Comparison of ENCODE assay signal across 11 mouse cellular contexts in genomic region chr7:90099248-90099647, GRCm38 (mm10). TPM values are rescaled to one million over a fixed set of nuclear protein-coding genes. Genes with fewer than 3 reads are reported as not detected.
DNase-seq lines count a peak whose midpoint lies in the region; ATAC-seq and TF ChIP-seq lines count a peak whose summit lies in the region.
"Had no signal": no experiment of that assay in that cellular context is flagged by ENCODE, and none has a peak within 500 bp of the region (broad histone marks: within the 10 kb centered on the region; RNA-seq: fewer than 3 reads in every experiment).

No protein-coding gene starts in this region.

- TF ChIP-seq CTCF in lung, postnatal 0 days (IDR thresholded peaks at IDR 0.05): no peak
- no peak for TF ChIP-seq CTCF in lung, adult 2 months (IDR thresholded peaks at IDR 0.05; ENCODE audit: insufficient read depth, low read length)
- TF ChIP-seq CTCF in hindbrain, postnatal 0 days (IDR thresholded peaks at IDR 0.05; ENCODE audit: low read depth): no peak

- no peak overlapping the region for H3K9ac ChIP-seq in lung, postnatal 0 days (replicated peaks; ENCODE audit: low read depth)
- peak overlapping the region; percentile 1; the same call in 1 of the 2 replicates for H3K9ac ChIP-seq in hindbrain, postnatal 0 days (replicated peaks; ENCODE audit: low read length)
- H3K9ac ChIP-seq in neural tube, embryonic 15.5 days (replicated peaks): no peak overlapping the region

- H3K4me2 ChIP-seq in lung, postnatal 0 days (replicated peaks; ENCODE audit: low read depth, low read length): 0 out of 2 replicates have a peak overlapping the region, but pooled peaks have one; percentile 3
- peak overlapping the region; percentile 46 for H3K4me2 ChIP-seq in hindbrain, postnatal 0 days (ENCODE audit: low read depth, low read length)
- H3K4me2 ChIP-seq in neural tube, embryonic 15.5 days: peak overlapping the region; percentile 30

- no peaks in the 10 kb centered on the region; the same call in 1 of the 2 replicates for H3K4me1 ChIP-seq in lung, postnatal 0 days (ENCODE audit: insufficient read depth, low read depth, low read length)
- H3K4me1 ChIP-seq in lung, adult 2 months (ENCODE audit: control insufficient read depth, insufficient read depth, low read length): no peaks in the 10 kb centered on the region
- no peaks in the 10 kb centered on the region for H3K4me1 ChIP-seq in hindbrain, postnatal 0 days (ENCODE audit: insufficient read depth, low read length)
- H3K4me1 ChIP-seq in neural tube, embryonic 15.5 days: no peaks in the 10 kb centered on the region
- H3K4me1 ChIP-seq in forebrain, embryonic 10.5 days: 0 out of 2 replicates have a peak, but pooled peaks cover 7% of the 10 kb centered on the region

- no peak for TF ChIP-seq EP300 in lung, postnatal 0 days (IDR thresholded peaks at IDR 0.05)

- H3K36me3 ChIP-seq in lung, postnatal 0 days (ENCODE audit: insufficient read depth, low read length): no peaks in the 10 kb centered on the region
- no peaks in the 10 kb centered on the region for H3K36me3 ChIP-seq in hindbrain, postnatal 0 days (ENCODE audit: insufficient read depth, low read length)
- no peaks in the 10 kb centered on the region for H3K36me3 ChIP-seq in neural tube, embryonic 15.5 days
- no peaks in the 10 kb centered on the region for H3K36me3 ChIP-seq in forebrain, embryonic 10.5 days (replicated peaks)

- ATAC-seq in frontal cortex, adult (ENCODE audit: low TSS enrichment): peak; percentile 57
- no peak for ATAC-seq in lung, postnatal 0 days
- ATAC-seq in hindbrain, postnatal 0 days: peak; percentile 40; the same call in 1 of the 2 replicates
- 0 out of 2 replicates have a peak, but pooled peaks have one; percentile 35 for ATAC-seq in neural tube, embryonic 15.5 days (ENCODE audit: low FRiP score)
- ATAC-seq: intestine, postnatal 0 days had no signal

- no peak for DNase-seq in frontal cortex, postnatal 10 days (ENCODE audit: low spot score in 2 of 2)
- no peak for DNase-seq in lung, postnatal 0 days (ENCODE audit: low spot score)
- no peak for DNase-seq in lung, adult 2 months
- peak; percentile 38 for DNase-seq in hindbrain, postnatal 0 days (ENCODE audit: low spot score)
- no peak for DNase-seq in right cerebral cortex, postnatal 10 days (ENCODE audit: low spot score in 2 of 2)
- no peak for DNase-seq in forebrain, embryonic 10.5 days (ENCODE audit: extremely low spot score, low spot score)
- DNase-seq: cerebellum, adult 8-10 months; right cerebral cortex, postnatal 25 days had no signal

- no peaks in the 10 kb centered on the region for H3K9me3 ChIP-seq in lung, postnatal 0 days (ENCODE audit: low read length)
- no peaks in the 10 kb centered on the region for H3K9me3 ChIP-seq in hindbrain, postnatal 0 days (ENCODE audit: low read length)
- no peaks in the 10 kb centered on the region for H3K9me3 ChIP-seq in neural tube, embryonic 15.5 days (replicated peaks)
- H3K9me3 ChIP-seq in forebrain, embryonic 10.5 days: no peaks in the 10 kb centered on the region

- TF ChIP-seq POLR2A in lung, adult 2 months (IDR thresholded peaks at IDR 0.05; ENCODE audit: borderline replicate concordance, extremely low read depth, low read depth, low read length): no peak

- H3K27me3 ChIP-seq in lung, postnatal 0 days (replicated peaks; ENCODE audit: insufficient read depth, low read length): no peaks in the 10 kb centered on the region
- H3K27me3 ChIP-seq in hindbrain, postnatal 0 days (ENCODE audit: insufficient read depth, low read length): no peaks in the 10 kb centered on the region
- no peaks in the 10 kb centered on the region for H3K27me3 ChIP-seq in neural tube, embryonic 15.5 days (replicated peaks)
- no peaks in the 10 kb centered on the region for H3K27me3 ChIP-seq in forebrain, embryonic 10.5 days (ENCODE audit: poor library complexity, severe bottlenecking)

- WGBS in lung, postnatal 0 days: 48% methylated on average over 10 of the region's 10 CpGs
- WGBS in lung, adult 2 months: 45% methylated on average over 10 of the region's 10 CpGs
- WGBS in hindbrain, postnatal 0 days: 21% methylated on average over 10 of the region's 10 CpGs
- 58% methylated on average over 10 of the region's 10 CpGs for WGBS in neural tube, embryonic 15.5 days
- 54% methylated on average over 10 of the region's 10 CpGs for WGBS in forebrain, embryonic 10.5 days

- no peak overlapping the region for H3K27ac ChIP-seq in lung, postnatal 0 days (ENCODE audit: low read length)
- H3K27ac ChIP-seq in hindbrain, postnatal 0 days: no peak overlapping the region
- no peak overlapping the region for H3K27ac ChIP-seq in neural tube, embryonic 15.5 days (replicated peaks)
- no peak overlapping the region for H3K27ac ChIP-seq in forebrain, embryonic 10.5 days

- no peak overlapping the region for H3K4me3 ChIP-seq in lung, postnatal 0 days (ENCODE audit: low read depth, low read length)
- no peak overlapping the region for H3K4me3 ChIP-seq in lung, adult 2 months (replicated peaks; ENCODE audit: extremely low read depth, low read depth, low read length)
- H3K4me3 ChIP-seq in hindbrain, postnatal 0 days (ENCODE audit: low read length): peak overlapping the region; percentile 5; the same call in 1 of the 2 replicates
- H3K4me3 ChIP-seq in neural tube, embryonic 15.5 days (replicated peaks): no peak overlapping the region
- H3K4me3 ChIP-seq in forebrain, embryonic 10.5 days: no peak overlapping the region

RNA-seq across cellular contexts. Expression of gene Picalm, which starts 30.8 kb away (rescaled TPM):
- 52.0 and 56.3 TPM in 2 replicates for polyA plus RNA-seq in lung, postnatal 0 days (2015; fragmentation: Nextera tagmentation; extraction: Ambion mirVana)
- polyA plus RNA-seq in lung, adult 2 months (2012; rRNA removed): 52.4 and 74.5 TPM in 2 replicates
- 132 and 141 TPM in 2 replicates for total RNA-seq in hindbrain, postnatal 0 days (2014; rRNA removed)
- 22.4 and 25.2 TPM in 2 replicates for polyA plus RNA-seq in hindbrain, postnatal 0 days (2015; fragmentation: Nextera tagmentation; extraction: Ambion mirVana)
- 32.4 and 41.5 TPM in 2 replicates for polyA plus RNA-seq in neural tube, embryonic 15.5 days (2015; fragmentation: Nextera tagmentation; extraction: Ambion mirVana)
- polyA plus RNA-seq in forebrain, embryonic 10.5 days (2016; fragmentation: Nextera tagmentation; extraction: Ambion mirVana): 22.9 and 25.0 TPM in 2 replicates
